Mouse (Mus musculus) embryo, embryonic 11 days (tissue): ENCODE results near the gene B3gnt8.

Source experiments
- DNase-seq: peaks from one replicate; pipeline ENCODE4 v3.0.0-alpha.2; 2015

B3gnt8 gene

GRCm38 (mm10) chr7:25619722-25619991 lies 6.8 kb upstream of the B3gnt8 start:
- DNase-seq = no peak

GRCm38 (mm10) chr7:25620101-25620500 lies 6.4 kb upstream of the B3gnt8 start:
- no peak for DNase-seq

- DNase-seq = no peak
Measured at GRCm38 (mm10) chr7:25620751-25621150, 5.7 kb upstream of the B3gnt8 start.

- DNase-seq = no peak
Measured at GRCm38 (mm10) chr7:25623857-25624370, 2.5 kb upstream of the B3gnt8 start.

GRCm38 (mm10) chr7:25624851-25625250 lies 1.6 kb upstream of the B3gnt8 start:
- no peak for DNase-seq

- peak; percentile 16 for DNase-seq
Measured at GRCm38 (mm10) chr7:25625594-25626250, 732 bp upstream of the B3gnt8 start.

GRCm38 (mm10) chr7:25627431-25628322 lies 1.2 kb downstream of the B3gnt8 start:
- peak; percentile 70 for DNase-seq

GRCm38 (mm10) chr7:25628323-25628620 lies 1.8 kb downstream of the B3gnt8 start:
- DNase-seq = no peak

GRCm38 (mm10) chr7:25632679-25633078 lies 6.2 kb downstream of the B3gnt8 start:
- DNase-seq = no peak

- DNase-seq = no peak
Measured at GRCm38 (mm10) chr7:25636373-25636772, 9.9 kb downstream of the B3gnt8 start.

GRCm38 (mm10) chr7:25637099-25637498 lies 10.6 kb downstream of the B3gnt8 start:
- DNase-seq = no peak

- no peak for DNase-seq
Measured at GRCm38 (mm10) chr7:25639754-25640153, 13.3 kb downstream of the B3gnt8 start.

GRCm38 (mm10) chr7:25644136-25644535 lies 17.7 kb downstream of the B3gnt8 start:
- no peak for DNase-seq

GRCm38 (mm10) chr7:25644631-25645030 lies 18.2 kb downstream of the B3gnt8 start:
- no peak for DNase-seq

GRCm38 (mm10) chr7:25645074-25645473 lies 18.6 kb downstream of the B3gnt8 start:
- no peak for DNase-seq

GRCm38 (mm10) chr7:25647574-25648123 lies 21.2 kb downstream of the B3gnt8 start:
- DNase-seq = no peak

- no peak for DNase-seq
Measured at GRCm38 (mm10) chr7:25649839-25650238, 23.4 kb downstream of the B3gnt8 start.

GRCm38 (mm10) chr7:25651281-25651680 lies 24.8 kb downstream of the B3gnt8 start:
- DNase-seq = no peak

- DNase-seq = no peak
Measured at GRCm38 (mm10) chr7:25652244-25652759, 25.8 kb downstream of the B3gnt8 start.

- no peak for DNase-seq
Measured at GRCm38 (mm10) chr7:25655601-25656428, 29.4 kb downstream of the B3gnt8 start.

GRCm38 (mm10) chr7:25657785-25658184 lies 31.3 kb downstream of the B3gnt8 start:
- DNase-seq = no peak

- DNase-seq = peak; percentile 100
Measured at GRCm38 (mm10) chr7:25658657-25659472, 32.4 kb downstream of the B3gnt8 start, which contains the start of the genes Bckdha and Exosc5. Gene Bckdha (minus strand): TSS chr7:25658981. Gene Exosc5 (plus strand): TSS chr7:25659164.
